Mouse (Mus musculus): ENCODE results near the gene Rack1.

DNA sequence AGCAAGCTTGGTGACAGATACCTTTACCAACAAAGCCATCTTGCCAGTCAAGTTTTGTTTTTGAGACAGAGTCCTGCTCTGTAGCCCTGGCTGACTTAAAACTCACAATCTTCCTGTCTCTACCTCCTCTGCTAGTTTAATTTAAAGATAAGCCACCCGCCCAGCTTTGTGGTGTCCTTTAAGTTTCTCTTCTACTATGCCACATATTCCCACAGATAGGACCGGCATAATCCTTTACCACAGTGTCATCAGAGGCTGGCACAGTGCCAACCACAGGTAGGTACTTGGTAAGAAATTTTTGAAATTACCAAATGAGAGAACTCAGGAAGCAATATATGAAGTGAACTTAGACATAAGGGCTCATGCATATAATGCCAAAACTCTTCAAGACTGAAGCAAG, 10.0 kb downstream of the Rack1 start:
- TF ChIP-seq CTCF (IDR thresholded peaks at IDR 0.05; ENCODE audit: control insufficient read depth, insufficient read depth, insufficient read length) (no peak), MAX (IDR thresholded peaks at IDR 0.05) (no peak), MYOD1 (IDR thresholded peaks at IDR 0.05; ENCODE audit: control insufficient read depth, insufficient read length, low read depth) (no peak), USF1 (IDR thresholded peaks at IDR 0.05; ENCODE audit: low read depth) (no peak), FOSL1 (IDR thresholded peaks at IDR 0.05; ENCODE audit: insufficient read depth, low read length, poor library complexity, severe bottlenecking) (no peak), MYOG (IDR thresholded peaks at IDR 0.05; ENCODE audit: control insufficient read depth, extremely low read depth, insufficient read length) (no peak), CEBPB (IDR thresholded peaks at IDR 0.05; ENCODE audit: low read depth) (no peak)
